Comparison of ENCODE assay signal across 8 mouse cellular contexts in the genomic region with DNA sequence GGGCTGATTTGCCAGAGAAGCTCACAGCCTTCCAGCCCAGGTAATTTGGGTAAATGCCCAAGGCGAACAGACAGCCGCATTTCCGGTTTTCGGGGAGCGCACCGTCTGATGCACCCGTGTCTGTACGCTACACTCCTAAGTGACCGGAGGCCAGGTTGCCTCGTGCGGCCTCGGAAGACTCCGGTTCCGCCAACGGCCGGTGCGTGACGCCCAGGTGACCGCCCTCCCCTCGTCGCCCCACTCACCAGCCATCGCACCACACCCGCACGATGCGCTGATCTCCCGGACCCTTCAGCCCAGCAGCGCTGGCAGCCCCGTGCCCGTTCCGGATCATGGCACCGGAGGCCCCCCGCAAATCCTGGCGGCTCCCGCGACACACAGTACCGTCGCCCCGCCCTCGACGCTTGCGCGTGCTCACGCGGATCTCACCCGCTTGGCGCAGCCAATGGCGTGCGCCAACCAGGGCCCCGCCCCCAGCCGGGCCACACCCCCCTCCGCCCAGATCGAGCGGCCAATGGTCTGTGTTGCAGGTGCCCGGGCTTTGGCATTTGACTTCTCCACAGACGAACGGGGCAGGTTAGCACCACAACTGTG. TPM values are rescaled to one million over a fixed set of nuclear protein-coding genes. Genes with fewer than 3 reads are reported as not detected.
DNase-seq lines count a peak whose midpoint lies in the region; ATAC-seq and TF ChIP-seq lines count a peak whose summit lies in the region.

A gene (minus strand): TSS at position 418 of the 594 bp plus-strand sequence.

- peak within 1 kb of the TSS; percentile 92 for H3K9ac ChIP-seq in ES-E14 (ENCODE audit: insufficient read depth, low read depth, low read length, poor library complexity, severe bottlenecking)
- H3K9ac ChIP-seq in forebrain, embryonic 16.5 days (replicated peaks; ENCODE audit: low read depth, low read length): peak within 1 kb of the TSS; percentile 78
- peak within 1 kb of the TSS; percentile 74 for H3K9ac ChIP-seq in lung, embryonic 14.5 days

- peak; percentile 91 for DNase-seq in ES-E14 (ENCODE audit: low read depth, low spot score)
- DNase-seq in cerebellum, adult 11-12 months: peak; percentile 95
- DNase-seq in heart, postnatal 36 days: peak; percentile 84 to 86
- peak; percentile 91 to 93 for DNase-seq in layer of hippocampus, adult 2 months (ENCODE audit: low spot score in 2 of 2)
- DNase-seq in lung, embryonic 14.5 days: peak; percentile 95
- DNase-seq in thymus, adult 2 months: peak; percentile 92

- TF ChIP-seq CTCF in layer of hippocampus, adult 2 months (conservative IDR thresholded peaks at IDR 0.05): no peak
- TF ChIP-seq CTCF in lung, embryonic 14.5 days (IDR thresholded peaks at IDR 0.05; ENCODE audit: low read depth): no peak
- TF ChIP-seq CTCF in olfactory bulb, adult 2 months (IDR thresholded peaks at IDR 0.05; ENCODE audit: insufficient read depth, low read depth, low read length): no peak
- TF ChIP-seq CTCF in thymus, adult 2 months (IDR thresholded peaks at IDR 0.05; ENCODE audit: borderline replicate concordance, control insufficient read depth, extremely low read depth, insufficient read depth, low read length, poor library complexity): no peak

- peak within 1 kb of the TSS; percentile 94 for H3K4me3 ChIP-seq in ES-E14 (ENCODE audit: insufficient read depth in 1 of 2, low read depth in 1 of 2, low read length in 2 of 2, poor library complexity in 1 of 2, severe bottlenecking in 1 of 2)
- peak within 1 kb of the TSS; percentile 67 for H3K4me3 ChIP-seq in forebrain, embryonic 16.5 days (replicated peaks; ENCODE audit: low read length)
- H3K4me3 ChIP-seq in layer of hippocampus, adult 2 months: peak within 1 kb of the TSS; percentile 78
- peak within 1 kb of the TSS; percentile 87 for H3K4me3 ChIP-seq in lung, embryonic 14.5 days (ENCODE audit: low read depth, low read length)
- peak within 1 kb of the TSS; percentile 81 for H3K4me3 ChIP-seq in olfactory bulb, adult 2 months (ENCODE audit: insufficient read depth, low read depth, low read length)
- H3K4me3 ChIP-seq in thymus, adult 2 months (ENCODE audit: control insufficient read depth, insufficient read depth, low read length): peak within 1 kb of the TSS; percentile 73

- H3K27me3 ChIP-seq in forebrain, embryonic 16.5 days (replicated peaks; ENCODE audit: control insufficient read depth, insufficient read depth, low read length): no peaks in the 10 kb centered on the region
- H3K27me3 ChIP-seq in lung, embryonic 14.5 days (ENCODE audit: insufficient read depth, low read length): no peaks in the 10 kb centered on the region
- H3K27me3 ChIP-seq in thymus, adult 2 months (ENCODE audit: control insufficient read depth, insufficient read depth, low read length): no peaks in the 10 kb centered on the region

- H3K4me2 ChIP-seq in forebrain, embryonic 16.5 days (ENCODE audit: low read length): peak within 1 kb of the TSS; percentile 62
- H3K4me2 ChIP-seq in lung, embryonic 14.5 days: peak within 1 kb of the TSS; percentile 92

- H3K4me1 ChIP-seq in ES-E14 (ENCODE audit: control insufficient read depth in 2 of 2, insufficient read depth in 2 of 2, low read length in 2 of 2, poor library complexity in 1 of 2): peaks cover 8 to 30% of the 10 kb centered on the region in 2 experiments; a peak in 2 of 4 replicates
- peaks cover 17% of the 10 kb centered on the region for H3K4me1 ChIP-seq in forebrain, embryonic 16.5 days (replicated peaks; ENCODE audit: control insufficient read depth, insufficient read depth, low read length)
- peaks cover 4% of the 10 kb centered on the region; the same call in 1 of the 2 replicates for H3K4me1 ChIP-seq in lung, embryonic 14.5 days (ENCODE audit: insufficient read depth)
- peaks cover 19% of the 10 kb centered on the region for H3K4me1 ChIP-seq in olfactory bulb, adult 2 months (ENCODE audit: control insufficient read depth, insufficient read depth, low read length)
- H3K4me1 ChIP-seq in thymus, adult 2 months (replicated peaks; ENCODE audit: control insufficient read depth, insufficient read depth, low read length): peaks cover 11% of the 10 kb centered on the region

- H3K27ac ChIP-seq in ES-E14 (ENCODE audit: insufficient read depth, low read depth, low read length, poor library complexity, severe bottlenecking): peak within 1 kb of the TSS; percentile 73; the same call in 1 of the 2 replicates
- H3K27ac ChIP-seq in forebrain, embryonic 16.5 days (ENCODE audit: low read length): peak within 1 kb of the TSS; percentile 67
- peak within 1 kb of the TSS; percentile 94 for H3K27ac ChIP-seq in layer of hippocampus, adult 2 months
- H3K27ac ChIP-seq in lung, embryonic 14.5 days (ENCODE audit: low read depth): peak within 1 kb of the TSS; percentile 42; the same call in 1 of the 2 replicates
- peak within 1 kb of the TSS; percentile 59 for H3K27ac ChIP-seq in olfactory bulb, adult 2 months (ENCODE audit: insufficient read depth, low read depth, low read length)
- H3K27ac ChIP-seq in thymus, adult 2 months (ENCODE audit: control insufficient read depth, insufficient read depth, low read length): no peak within 1 kb of the TSS

- intact Hi-C loops in heart, postnatal 36 days (cut with DNase I): no loop called here

- peaks cover 22% of the 10 kb centered on the region for H3K36me3 ChIP-seq in ES-E14 (ENCODE audit: control insufficient read depth, insufficient read depth, low read length, poor library complexity, severe bottlenecking)
- peaks cover 22% of the 10 kb centered on the region for H3K36me3 ChIP-seq in forebrain, embryonic 16.5 days (ENCODE audit: control insufficient read depth, insufficient read depth)
- peaks cover 71% of the 10 kb centered on the region for H3K36me3 ChIP-seq in lung, embryonic 14.5 days (ENCODE audit: insufficient read depth)
- H3K36me3 ChIP-seq in thymus, adult 2 months (ENCODE audit: control insufficient read depth, insufficient read depth, low read length): peaks cover 25% of the 10 kb centered on the region

- in situ Hi-C loops in ES-E14 (cut with MboI; ENCODE audit: low sequenced_read_pairs in 2 of 2, unreplicated experiment in 2 of 2): no loop called here

- H3K9me3 ChIP-seq in ES-E14 (ENCODE audit: control insufficient read depth, insufficient read depth, low read depth, low read length): no peaks in the 10 kb centered on the region
- no peaks in the 10 kb centered on the region for H3K9me3 ChIP-seq in forebrain, embryonic 16.5 days (ENCODE audit: control insufficient read depth, low read length)
- H3K9me3 ChIP-seq in lung, embryonic 14.5 days (ENCODE audit: low read depth, low read length): no peaks in the 10 kb centered on the region

- TF ChIP-seq POLR2A in olfactory bulb, adult 2 months (IDR thresholded peaks at IDR 0.05; ENCODE audit: insufficient read depth, low read depth, low read length): peak; percentile 87
- TF ChIP-seq POLR2A in thymus, adult 2 months (IDR thresholded peaks at IDR 0.05; ENCODE audit: control insufficient read depth, extremely low read depth, insufficient read depth, low read length, poor library complexity): peak; percentile 68; the same call in 1 of the 2 replicates

- ATAC-seq in forebrain, embryonic 16.5 days: peak; percentile 96
- peak; percentile 93 for ATAC-seq in lung, embryonic 14.5 days (ENCODE audit: insufficient read depth)

- WGBS in forebrain, embryonic 16.5 days: under 1% methylated on average over 56 of the region's 56 CpGs
- under 1% methylated on average over 56 of the region's 56 CpGs for WGBS in lung, embryonic 14.5 days
- whole genome bisulfite sequencing in olfactory bulb, adult 2 months: under 1% methylated on average over 56 of the region's 56 CpGs
- WGBS in thymus, adult 2 months: under 1% methylated on average over 56 of the region's 56 CpGs

TF ChIP-seq in ES-E14, 5 proteins besides CTCF, POLR2A, EP300 and RAD21:
- 0 out of 2 replicates have a peak, but pooled peaks have one; percentile 35 for TF ChIP-seq HCFC1 (IDR thresholded peaks at IDR 0.05; ENCODE audit: borderline replicate concordance, insufficient read depth, low read length)
- no peak for TF ChIP-seq MAFK (IDR thresholded peaks at IDR 0.05; ENCODE audit: insufficient read depth, low read depth, low read length)
- TF ChIP-seq CHD2 (IDR thresholded peaks at IDR 0.05; ENCODE audit: low read depth, low read length): 0 out of 2 replicates have a peak, but pooled peaks have one; percentile 66
TF ChIP-seq in ES-E14: peak in this region for 2.

RNA-seq across cellular contexts. Expression of the gene that starts here (rescaled TPM):
- total RNA-seq in ES-E14 (2012; rRNA removed): 88.6 and 188 TPM in 2 replicates
- 175 and 234 TPM in 2 replicates for polyA plus RNA-seq in forebrain, embryonic 16.5 days (2015; fragmentation: Nextera tagmentation; extraction: Ambion mirVana)
- 10 to 100 TPM; 48.2 to 54.6 TPM for total RNA-seq in heart, postnatal 36 days (2021)
- total RNA-seq in layer of hippocampus, adult 2 months (2021): 100 to 1,000 TPM; 128 to 142 TPM
- polyA plus RNA-seq in lung, embryonic 14.5 days (2014; fragmentation: Nextera tagmentation; extraction: Ambion mirVana): 95.3 and 99.5 TPM in 2 replicates
- not detected in 2 replicates for polyA plus RNA-seq in olfactory bulb, adult 2 months (2012; ENCODE audit: insufficient read depth, insufficient read length, low replicate concordance, missing spikeins)
- polyA plus RNA-seq in thymus, adult 2 months (2012; rRNA removed): 247 and 260 TPM in 2 replicates

Comparison
In these comparisons a context has a peak if more than half of its experiments do, and no peak if none do; other contexts are left out.
1. RNA of the gene that starts here (polyA plus RNA-seq): 247 to 260 TPM in thymus, adult 2 months, 175 to 234 TPM in forebrain, embryonic 16.5 days and 95.3 to 99.5 TPM in lung, embryonic 14.5 days; not detected in olfactory bulb, adult 2 months; every median in the first group is over 10 times any median in the second.
2. Peak in every context shown above with its lines, with median percentiles within 50 percentile points of each other: DNase-seq, H3K4me3 ChIP-seq and H3K9ac ChIP-seq.